Mouse (Mus musculus): ENCODE data around the gene Ube2q2.

- TF ChIP-seq ETS1 (conservative IDR thresholded peaks at IDR 0.05; ENCODE audit: low read depth, low read length) (no peak), MAFK (IDR thresholded peaks at IDR 0.05; ENCODE audit: insufficient replicate concordance, low read length) (no peak), E2F4 (IDR thresholded peaks at IDR 0.05; ENCODE audit: insufficient replicate concordance, low read depth, low read length) (no peak), CTCF (conservative IDR thresholded peaks at IDR 0.05 in 1 of 2, IDR thresholded peaks at IDR 0.05 in 1 of 2; ENCODE audit: low read depth in 2 of 2, low read length in 2 of 2) (peak; percentile 18 to 98; a peak in 2 of 4 replicates), EP300 (IDR thresholded peaks at IDR 0.05; ENCODE audit: low read length) (no peak), RAD21 (IDR thresholded peaks at IDR 0.05; ENCODE audit: low read depth, low read length) (peak; percentile 95)
Measured at GRCm38 (mm10) chr9:55110059-55110834, 38.4 kb upstream of the Ube2q2 start.
